Mouse (Mus musculus) C2C12 (cell line): Measurements from ENCODE around the gene Zfp286.

Experiments
- CTCF ChIP-seq: IDR thresholded peaks from one replicate; pipeline ENCODE4 v1.5.1; 2011; ENCODE audit not compliant: control insufficient read depth, insufficient read depth, insufficient read length
- MAX ChIP-seq: IDR thresholded peaks from one replicate; pipeline ENCODE4 v1.6.1; 2011; ENCODE audit warnings: mild to moderate bottlenecking, control low read depth
- MYOG ChIP-seq: IDR thresholded peaks from one replicate; pipeline ENCODE4 v1.6.1; 2011; ENCODE audit not compliant: control insufficient read depth, insufficient read length; ENCODE audit errors: extremely low read depth
- USF1 ChIP-seq: IDR thresholded peaks from one replicate; pipeline ENCODE4 v1.6.1; 2011; ENCODE audit warnings: low read depth, mild to moderate bottlenecking, control low read depth, moderate library complexity

GRCm38 (mm10) chr11:62826106-62826733, 37.0 kb upstream of the Zfp286 start:
- TF ChIP-seq CTCF (no peak), USF1 (no peak), MAX (no peak), MYOG (no peak)
